Mouse (Mus musculus) thymus, postnatal 0 days (tissue): ENCODE measurements around the gene Tob2. TPM values are rescaled to one million over a fixed set of nuclear protein-coding genes. Genes with fewer than 3 reads are reported as not detected.

Experiments
- DNase-seq: peaks from one replicate; pipeline ENCODE4 v3.0.0-alpha.2; 2015; ENCODE audit warnings: low spot score
- polyA plus RNA-seq: library from polyadenylated mRNA; unstranded; fragments of >200 nt; fragmentation: Nextera tagmentation; extraction: Ambion mirVana; gene quantifications from 2 replicates; pipeline ENCODE4 v1.2.1, GENCODE M21; 2015

The Tob2 gene
- polyA plus RNA-seq, 1 experiment from 2014 or later = 28.8 TPM

GRCm38 (mm10) chr15:81860471-81861135 is 2.0 kb upstream of the Tob2 start:
- DNase-seq = peak; percentile 26

- peak; percentile 92 for DNase-seq
Observed at GRCm38 (mm10) chr15:81859330-81860255, 997 bp upstream of the Tob2 start.

- DNase-seq = peak; percentile 92
Observed at GRCm38 (mm10) chr15:81858138-81858516, 469 bp downstream of the Tob2 start.

GRCm38 (mm10) chr15:81857724-81858116 is 876 bp downstream of the Tob2 start:
- DNase-seq = peak; percentile 60

GRCm38 (mm10) chr15:81856938-81857723 is 1.5 kb downstream of the Tob2 start:
- peak; percentile 37 for DNase-seq

GRCm38 (mm10) chr15:81856030-81856790 is 2.4 kb downstream of the Tob2 start:
- peak; percentile 87 for DNase-seq

- no peak for DNase-seq
Observed at GRCm38 (mm10) chr15:81853081-81853480, 5.5 kb downstream of the Tob2 start.

- no peak for DNase-seq
Observed at GRCm38 (mm10) chr15:81852411-81853000, 6.1 kb downstream of the Tob2 start.

GRCm38 (mm10) chr15:81851375-81851774 is 7.2 kb downstream of the Tob2 start:
- DNase-seq = peak; percentile 54

GRCm38 (mm10) chr15:81850718-81851117 is 7.9 kb downstream of the Tob2 start:
- DNase-seq = peak; percentile 61

- no peak for DNase-seq
Observed at GRCm38 (mm10) chr15:81849104-81849503, 9.5 kb downstream of the Tob2 start.

- DNase-seq = peak; percentile 76
Observed at GRCm38 (mm10) chr15:81848301-81848700, 10.3 kb downstream of the Tob2 start.

GRCm38 (mm10) chr15:81847861-81848260 is 10.7 kb downstream of the Tob2 start:
- DNase-seq = no peak

GRCm38 (mm10) chr15:81847161-81847560 is 11.4 kb downstream of the Tob2 start:
- no peak for DNase-seq

- no peak for DNase-seq
Observed at GRCm38 (mm10) chr15:81846755-81847154, 11.8 kb downstream of the Tob2 start.

- no peak for DNase-seq
Observed at GRCm38 (mm10) chr15:81845724-81846123, 12.9 kb downstream of the Tob2 start.

- no peak for DNase-seq
Observed at GRCm38 (mm10) chr15:81845033-81845625, 13.5 kb downstream of the Tob2 start.

- no peak for DNase-seq
Observed at GRCm38 (mm10) chr15:81842275-81842674, 16.3 kb downstream of the Tob2 start.

- no peak for DNase-seq
Observed at GRCm38 (mm10) chr15:81840306-81840705, 18.3 kb downstream of the Tob2 start.

- DNase-seq = no peak
Observed at GRCm38 (mm10) chr15:81839634-81840033, 19.0 kb downstream of the Tob2 start.
